Mouse (Mus musculus) E14TG2a.4 (cell line): ENCODE results near the gene Pf4.

Experiments
- CTCF ChIP-seq: conservative IDR thresholded peaks from 2 replicates; pipeline ENCODE4 v1.5.1; 2014; ENCODE audit warnings: low read length
- NANOG ChIP-seq: IDR thresholded peaks from 2 replicates; pipeline ENCODE4 v1.6.1; 2014; ENCODE audit warnings: borderline replicate concordance, low read length, mixed read lengths
- POU5F1 ChIP-seq: IDR thresholded peaks from 2 replicates; pipeline ENCODE4 v1.6.1; 2014; ENCODE audit warnings: low read length, borderline replicate concordance

- TF ChIP-seq CTCF: no peak
- no peak for TF ChIP-seq POU5F1
- no peak for TF ChIP-seq NANOG
These were observed 6.6 kb downstream of the Pf4 start for GRCm38 (mm10) chr5:90778856-90779255.
